Mouse (Mus musculus): ENCODE data around the gene Btbd9. TPM values are rescaled to one million over a fixed set of nuclear protein-coding genes. Genes with fewer than 3 reads are reported as not detected.

Btbd9 gene
- total and polyA plus RNA-seq, 3 experiments, result 24.7 to 33.8 TPM; not detected in 1

- H3K9ac ChIP-seq (ENCODE audit: control insufficient read depth, low read depth, low read length, poor library complexity, severe bottlenecking), result no peak overlapping the region
- no peaks in the 10 kb centered on the region for H3K79me2 ChIP-seq (ENCODE audit: control insufficient read depth, insufficient read depth, low read length, poor library complexity)
- no peaks in the 10 kb centered on the region for H3K4me1 ChIP-seq (ENCODE audit: control insufficient read depth in 1 of 2, insufficient read depth in 2 of 2, low read length in 2 of 2)
- H3K27ac ChIP-seq (ENCODE audit: control insufficient read depth, low read depth, low read length), result no peak overlapping the region
- no peaks in the 10 kb centered on the region for H3K36me3 ChIP-seq (ENCODE audit: control insufficient read depth in 1 of 2, insufficient read depth in 2 of 2, low read length in 2 of 2)
- no peak overlapping the region for H3K4me3 ChIP-seq (ENCODE audit: control insufficient read depth in 1 of 2, insufficient read depth in 1 of 2, low read depth in 2 of 2, low read length in 2 of 2)
- no peaks in the 10 kb centered on the region for H3K9me3 ChIP-seq (replicated peaks; ENCODE audit: insufficient read depth, low read length)
- TF ChIP-seq SMC3 (IDR thresholded peaks at IDR 0.05; ENCODE audit: low read depth, low read length), result no peak
- no peak for TF ChIP-seq MXI1 (IDR thresholded peaks at IDR 0.05; ENCODE audit: low read depth, low read length)
- TF ChIP-seq POLR2AphosphoS2 (IDR thresholded peaks at IDR 0.05; ENCODE audit: low read length), result no peak
- no peak for TF ChIP-seq ZC3H11A (IDR thresholded peaks at IDR 0.05; ENCODE audit: low read depth, low read length)
- no peak for TF ChIP-seq USF2 (IDR thresholded peaks at IDR 0.05; ENCODE audit: borderline replicate concordance in 1 of 2, insufficient read depth in 1 of 2, low read depth in 1 of 2, low read length in 2 of 2)
- TF ChIP-seq MAZ (IDR thresholded peaks at IDR 0.05; ENCODE audit: low read depth, low read length), result no peak
- TF ChIP-seq RAD21 (IDR thresholded peaks at IDR 0.05; ENCODE audit: low read depth, low read length), result no peak
- no peak for TF ChIP-seq ELF1 (IDR thresholded peaks at IDR 0.05; ENCODE audit: low read depth, low read length)
- TF ChIP-seq CHD1 (IDR thresholded peaks at IDR 0.05; ENCODE audit: low read depth, low read length), result no peak
- TF ChIP-seq CHD2 (IDR thresholded peaks at IDR 0.05; ENCODE audit: low read length), result no peak
- no peak for TF ChIP-seq MYC (IDR thresholded peaks at IDR 0.05; ENCODE audit: low read depth, low read length)
- no peak for TF ChIP-seq UBTF (IDR thresholded peaks at IDR 0.05; ENCODE audit: borderline replicate concordance, insufficient read depth, low read depth, low read length)
- TF ChIP-seq EP300 (IDR thresholded peaks at IDR 0.05; ENCODE audit: low read depth in 1 of 2, low read length in 2 of 2), result no peak
- no peak for TF ChIP-seq POLR2A (IDR thresholded peaks at IDR 0.05; ENCODE audit: control insufficient read depth in 1 of 2, insufficient read depth in 1 of 2, low read depth in 1 of 2, low read length in 2 of 2, poor library complexity in 1 of 2)
- TF ChIP-seq E2F4 (IDR thresholded peaks at IDR 0.05; ENCODE audit: borderline replicate concordance, low read depth, low read length), result no peak
- no peak for TF ChIP-seq ZMIZ1 (IDR thresholded peaks at IDR 0.05; ENCODE audit: low read depth, low read length)
- no peak for TF ChIP-seq JUND (IDR thresholded peaks at IDR 0.05; ENCODE audit: low read depth, low read length)
- no peak for TF ChIP-seq TAL1 (IDR thresholded peaks at IDR 0.05; ENCODE audit: low read length)
- TF ChIP-seq KAT2A (conservative IDR thresholded peaks at IDR 0.05; ENCODE audit: low read depth, low read length), result no peak
- no peaks in the 10 kb centered on the region for H3K27me3 ChIP-seq (ENCODE audit: control insufficient read depth in 1 of 2, insufficient read depth in 2 of 2, low read length in 2 of 2)
- DNase-seq (ENCODE audit: low read depth, low spot score), result no peak
Observed at GRCm38 (mm10) chr17:30262943-30263342, 313.3 kb downstream of the Btbd9 start.

- H3K4me3 ChIP-seq (ENCODE audit: control insufficient read depth in 1 of 2, insufficient read depth in 1 of 2, low read depth in 2 of 2, low read length in 2 of 2), result no peak overlapping the region
Observed at GRCm38 (mm10) chr17:30262440-30262839, 313.8 kb downstream of the Btbd9 start.

More at GRCm38 (mm10) chr17:30262440-30262839, 313.8 kb downstream of the Btbd9 start:
- no peak for DNase-seq (ENCODE audit: low read depth, low spot score)
- no peak overlapping the region for H3K27ac ChIP-seq (ENCODE audit: control insufficient read depth, low read depth, low read length)
- H3K27me3 ChIP-seq (ENCODE audit: control insufficient read depth in 1 of 2, insufficient read depth in 2 of 2, low read length in 2 of 2), result no peaks in the 10 kb centered on the region
- H3K9me3 ChIP-seq (replicated peaks; ENCODE audit: insufficient read depth, low read length), result no peaks in the 10 kb centered on the region
- H3K36me3 ChIP-seq (ENCODE audit: control insufficient read depth in 1 of 2, insufficient read depth in 2 of 2, low read length in 2 of 2), result no peaks in the 10 kb centered on the region
- H3K4me1 ChIP-seq (ENCODE audit: control insufficient read depth in 1 of 2, insufficient read depth in 2 of 2, low read length in 2 of 2), result no peaks in the 10 kb centered on the region
- no peaks in the 10 kb centered on the region for H3K79me2 ChIP-seq (ENCODE audit: control insufficient read depth, insufficient read depth, low read length, poor library complexity)
- no peak overlapping the region for H3K9ac ChIP-seq (ENCODE audit: control insufficient read depth, low read depth, low read length, poor library complexity, severe bottlenecking)
- TF ChIP-seq KAT2A (conservative IDR thresholded peaks at IDR 0.05; ENCODE audit: low read depth, low read length), result no peak

Measured in MEL (cell line).